Mouse (Mus musculus) adrenal gland, adult (tissue): Measurements from ENCODE around the gene Chst8.

Experiments
- DNase-seq, 2 experiments: peaks; one replicate each; pipeline ENCODE4 v3.0.0; 2022 to 2023; ENCODE audit warnings: low spot score in 1 of 2; ENCODE audit not compliant: inconsistent age in 2 of 2

Gene Chst8

DNA sequence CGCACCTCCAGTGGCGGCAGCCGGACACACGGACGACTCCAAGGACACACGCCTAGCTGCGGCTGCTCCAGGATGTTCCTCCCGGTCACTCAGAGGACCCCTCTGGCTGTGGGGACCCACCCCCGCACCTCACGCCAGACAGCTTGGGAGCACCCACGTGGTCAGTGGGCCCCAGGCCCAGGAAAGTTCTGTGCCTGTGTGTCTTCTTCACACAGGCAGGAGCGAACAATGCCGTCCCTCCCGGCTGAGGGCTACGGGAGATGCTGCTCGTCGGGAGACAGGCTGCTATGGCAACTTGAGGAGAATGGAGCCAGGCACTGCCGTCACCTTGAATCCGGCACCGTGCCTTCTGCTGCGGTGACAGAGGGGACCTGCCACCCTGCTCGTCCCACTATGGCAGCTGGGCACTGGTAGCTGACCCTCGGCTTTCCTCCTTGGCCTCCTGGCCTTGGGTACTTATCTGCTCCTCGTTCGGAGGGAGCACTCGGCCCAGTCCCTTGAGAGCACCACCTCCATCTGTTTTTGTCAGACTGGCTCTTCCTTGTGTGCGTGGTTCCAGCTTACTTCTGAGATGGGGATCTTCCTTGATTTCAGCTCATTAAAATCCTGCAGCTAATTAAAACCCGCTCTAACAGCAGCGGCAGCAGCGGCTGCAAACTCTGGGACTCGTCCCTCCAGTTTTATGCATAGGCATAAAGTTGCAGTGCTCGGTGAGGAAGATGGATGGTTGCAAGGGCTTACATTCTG lies 59.2 kb downstream of the Chst8 start:
- DNase-seq = peak; percentile 18 to 45

DNA sequence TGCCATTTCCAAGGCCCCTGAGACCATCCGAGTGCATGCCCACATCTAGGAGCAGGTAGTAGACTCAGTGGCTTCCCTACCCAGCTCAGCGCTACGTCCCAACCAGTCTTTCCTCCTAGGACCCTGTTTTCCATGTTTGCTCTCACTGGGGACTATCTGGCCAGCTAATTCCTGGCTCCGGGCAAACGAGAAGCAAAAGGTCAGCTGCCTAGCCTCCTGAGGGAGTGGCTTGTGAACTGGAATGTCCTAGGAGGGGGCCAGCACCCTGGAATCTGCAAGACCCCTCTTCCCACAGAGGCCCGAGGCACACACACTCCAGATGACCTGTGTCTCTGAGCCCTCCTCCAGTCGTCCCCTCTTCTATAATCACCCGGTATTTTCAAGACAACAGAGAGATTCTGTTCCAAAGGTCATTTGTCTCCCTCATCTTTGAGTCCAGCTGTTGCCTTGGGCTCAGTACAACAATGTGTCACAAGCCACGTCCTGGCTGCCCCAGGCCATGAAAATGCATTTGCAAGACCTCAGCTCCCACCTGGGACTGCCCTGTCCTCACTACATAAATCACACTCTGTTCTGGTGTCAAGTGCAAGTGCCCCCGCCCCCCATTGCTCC lies 60.3 kb downstream of the Chst8 start:
- peak; percentile 19 to 71 for DNase-seq

DNA sequence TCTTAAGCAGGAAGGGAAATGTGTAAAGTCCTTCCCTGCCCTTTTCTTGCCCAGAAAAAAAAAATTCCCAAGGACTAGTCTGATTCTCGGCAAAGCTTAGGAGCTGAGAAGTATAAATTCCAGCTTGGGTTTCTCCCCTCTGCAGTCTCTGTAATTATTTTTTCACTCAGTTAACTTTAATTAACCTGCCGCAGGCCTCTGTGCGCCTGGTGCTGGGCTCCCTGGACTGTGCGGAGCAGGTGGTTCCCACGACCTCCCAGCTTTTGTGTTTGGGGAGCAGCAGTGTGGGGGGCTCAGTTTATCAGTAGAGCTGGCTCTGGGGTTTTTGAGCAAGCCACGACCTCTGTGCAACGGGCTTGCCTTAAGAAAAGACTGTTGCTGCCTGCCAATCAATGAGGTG lies 62.2 kb downstream of the Chst8 start:
- no peak for DNase-seq

DNA sequence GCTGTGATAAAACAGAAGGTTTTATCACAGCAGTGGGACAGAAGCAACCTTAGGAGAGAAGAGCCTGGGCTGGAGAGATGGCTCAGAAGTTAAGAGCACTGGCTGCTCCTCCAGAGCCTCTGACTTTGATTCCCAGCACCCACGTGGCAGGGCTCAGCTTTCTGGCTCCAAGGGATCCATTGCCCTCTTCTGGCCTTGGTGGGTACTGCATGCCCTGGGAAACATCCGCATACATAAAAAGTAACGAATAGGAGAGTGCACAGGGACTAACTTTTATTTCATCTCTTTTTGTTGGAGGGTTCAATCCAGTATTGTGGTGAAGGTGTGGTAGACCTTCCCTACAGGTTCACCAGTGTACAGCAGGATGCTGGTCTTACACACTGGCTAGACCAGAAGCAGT lies 62.8 kb downstream of the Chst8 start:
- DNase-seq = peak in 1 of 2 experiments; percentile 55

DNA sequence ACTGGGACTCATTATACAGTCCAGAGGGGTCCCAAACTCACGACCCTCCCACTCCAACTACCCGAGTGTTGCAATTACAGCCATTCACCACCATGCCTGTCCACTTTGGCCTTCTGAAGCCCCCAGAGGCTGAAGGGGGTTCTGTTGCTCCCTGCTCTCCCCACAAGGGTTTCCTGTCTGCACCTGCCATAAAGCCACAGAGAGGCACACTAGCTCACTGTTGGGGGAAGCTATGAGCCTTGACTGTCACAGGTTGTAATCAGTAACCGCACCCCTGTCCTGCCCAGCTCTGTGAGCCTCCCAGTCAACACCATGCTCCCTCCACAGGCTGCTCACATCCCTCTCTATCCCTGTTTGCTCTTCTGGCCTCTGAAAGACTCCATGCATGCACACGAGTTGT lies 64.0 kb downstream of the Chst8 start:
- no peak for DNase-seq

DNA sequence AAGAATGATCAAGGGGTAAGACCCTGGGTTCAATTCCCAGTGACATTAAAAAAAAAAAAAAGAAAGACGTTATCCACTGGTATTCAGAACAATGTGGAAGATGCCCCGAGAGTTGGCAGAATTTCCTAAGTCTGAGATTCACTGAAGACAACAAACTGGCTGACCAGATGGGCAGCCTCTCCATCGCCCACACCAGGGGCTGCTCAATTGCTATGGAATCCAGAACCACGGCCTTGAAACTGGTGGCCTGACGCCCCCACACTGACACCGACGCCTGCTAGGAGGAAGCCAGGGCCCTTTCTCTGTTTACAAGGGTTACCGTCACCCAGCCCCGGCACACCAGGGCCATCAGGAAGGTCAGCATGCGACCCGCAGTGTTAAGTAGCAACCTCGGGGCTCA lies 64.8 kb downstream of the Chst8 start:
- DNase-seq = no peak

DNA sequence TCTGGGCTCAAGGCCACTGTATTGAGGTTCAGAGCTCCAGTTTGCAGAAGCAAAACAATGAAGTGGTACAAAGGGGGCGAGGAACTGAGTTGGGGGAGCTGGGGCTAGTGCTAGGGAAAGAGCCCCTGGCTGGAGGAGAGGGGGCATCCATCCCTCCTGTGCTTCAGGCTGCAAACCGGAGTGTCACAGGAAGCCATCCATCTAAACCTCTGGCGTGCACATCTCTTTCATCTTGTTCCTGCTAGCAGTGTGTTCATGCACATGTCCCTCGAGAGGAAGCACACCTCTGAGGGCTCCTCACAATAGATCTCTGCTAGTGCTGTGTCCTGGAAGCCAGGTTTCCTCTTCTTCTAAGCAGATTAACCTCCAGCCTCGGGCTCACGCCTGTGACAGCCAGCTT lies 65.9 kb downstream of the Chst8 start:
- no peak for DNase-seq

DNA sequence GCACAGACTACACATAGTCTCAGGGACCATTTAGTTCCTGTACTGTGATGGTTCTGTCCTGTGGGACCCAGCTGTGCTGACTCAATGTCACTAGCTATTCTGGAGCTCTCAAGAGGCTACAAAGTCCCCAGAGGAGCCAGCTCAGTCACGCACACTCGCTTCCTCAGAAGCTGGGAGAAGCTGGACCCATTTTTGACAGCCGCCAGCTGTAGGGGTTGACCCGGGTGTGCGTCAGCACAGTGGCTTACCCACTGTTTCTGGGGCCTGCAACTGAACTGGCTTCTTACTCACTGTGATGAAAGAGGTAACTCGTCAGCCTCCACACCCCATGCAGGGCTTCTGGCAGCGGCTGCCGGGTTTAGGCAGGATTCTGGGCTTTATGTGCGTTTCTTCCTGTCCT lies 66.3 kb downstream of the Chst8 start:
- DNase-seq = peak in 1 of 2 experiments; percentile 82

DNA sequence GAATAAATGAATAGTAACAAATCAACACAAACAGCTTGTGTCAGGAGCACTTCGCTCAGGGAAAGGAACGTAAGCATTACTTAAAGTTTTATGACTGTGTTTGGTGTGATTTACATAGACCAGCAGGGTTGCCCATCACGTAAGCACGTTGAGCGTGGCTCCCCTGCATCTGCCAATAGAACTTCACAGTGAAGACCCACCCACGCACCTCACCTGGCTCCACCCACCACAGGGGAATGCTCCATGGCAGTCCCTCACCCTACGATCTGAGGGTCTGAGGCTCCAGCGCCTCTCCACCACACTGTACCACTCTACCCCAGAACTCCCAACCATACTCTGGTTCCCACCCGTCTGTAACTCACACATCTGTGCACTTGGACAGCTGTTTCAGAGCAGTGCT lies 67.1 kb downstream of the Chst8 start:
- DNase-seq = no peak

DNA sequence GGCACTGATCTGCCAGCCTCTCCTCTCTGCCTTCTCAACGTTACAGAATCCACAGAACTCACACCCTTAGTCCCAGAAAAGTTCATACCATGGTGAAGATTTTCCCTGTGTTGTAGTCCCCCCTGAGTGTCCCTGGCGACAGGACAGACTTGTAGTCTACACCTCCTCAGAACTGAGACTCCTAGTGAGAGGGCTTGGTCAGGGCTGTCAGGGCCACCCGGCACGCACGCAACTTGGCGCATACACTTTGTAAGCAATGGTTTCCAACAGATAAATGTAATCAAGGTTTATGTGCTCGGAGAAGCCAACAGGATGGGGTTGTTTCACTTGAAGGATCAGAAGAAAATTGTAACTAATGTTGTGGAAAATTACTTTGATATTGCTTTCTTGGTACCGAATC lies 67.5 kb downstream of the Chst8 start:
- DNase-seq = no peak

DNA sequence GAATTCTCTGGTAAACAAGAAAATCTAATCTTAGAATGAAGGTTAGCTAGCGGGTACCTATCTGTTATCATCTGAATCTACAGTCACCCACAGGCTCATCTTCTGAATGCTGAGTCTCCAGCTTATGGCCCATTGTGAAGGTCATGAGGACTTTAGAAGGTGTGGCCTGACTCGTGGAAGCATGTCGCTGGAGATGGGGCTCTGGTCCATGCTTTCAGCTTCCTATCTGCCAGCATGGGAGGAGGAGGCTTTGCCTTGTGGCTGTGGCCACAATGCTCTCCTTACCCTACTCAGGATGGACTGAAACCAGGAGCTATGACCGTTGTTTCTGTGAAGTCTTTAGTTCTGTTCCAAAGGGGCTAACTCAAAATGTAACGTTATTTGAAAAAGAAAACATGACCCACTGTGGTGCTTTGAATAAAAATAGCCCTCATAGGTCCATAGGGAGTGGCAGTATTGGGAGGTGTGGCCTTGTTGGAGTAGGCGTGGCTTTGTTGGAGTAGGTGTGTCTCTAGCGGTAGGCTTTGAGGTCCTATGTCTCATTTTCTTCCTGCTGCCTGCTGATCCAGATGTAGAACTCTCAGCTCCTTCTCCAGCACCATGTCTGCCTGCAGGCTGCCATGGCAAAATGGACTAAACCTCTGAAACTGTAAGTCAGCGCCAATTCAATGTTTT lies 69.0 kb downstream of the Chst8 start:
- DNase-seq = no peak

DNA sequence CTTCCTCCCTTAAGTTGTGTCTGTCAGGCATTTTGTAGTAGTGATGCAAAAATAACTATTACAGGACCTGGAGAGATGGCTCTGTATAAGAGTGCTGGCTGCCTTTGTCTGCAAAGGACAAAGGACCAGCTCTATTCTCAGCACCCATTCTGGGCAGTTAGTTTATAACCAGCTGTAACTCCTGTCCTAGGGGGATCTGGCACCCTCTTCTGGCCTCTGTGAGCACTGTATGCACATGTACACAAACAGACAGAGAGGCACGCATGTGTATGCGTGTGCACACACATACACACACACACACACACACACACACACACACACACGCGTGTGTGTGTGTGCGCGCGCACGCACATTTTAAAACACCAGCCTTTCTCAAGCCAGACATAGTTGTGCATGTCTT lies 73.1 kb downstream of the Chst8 start:
- DNase-seq = no peak

DNA sequence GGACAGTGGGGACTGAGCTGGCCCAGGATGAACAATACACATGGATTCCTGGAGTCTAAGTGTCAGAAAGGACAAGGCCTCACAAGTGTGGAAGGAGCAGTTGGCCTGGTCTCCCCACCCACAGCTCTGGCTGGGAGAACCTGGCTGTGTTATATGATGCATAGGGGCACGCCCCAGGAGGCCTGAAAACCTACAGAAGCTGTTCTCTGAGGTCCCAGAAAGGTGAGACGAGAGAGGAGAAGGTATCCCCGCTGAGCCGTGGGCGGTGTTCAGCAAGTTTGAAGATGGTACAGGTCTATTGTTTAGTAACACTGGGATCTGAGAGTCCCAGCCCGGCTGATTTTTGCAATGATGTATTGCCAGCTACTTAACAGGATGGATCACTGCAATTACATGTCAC lies 75.3 kb downstream of the Chst8 start:
- DNase-seq = no peak

DNA sequence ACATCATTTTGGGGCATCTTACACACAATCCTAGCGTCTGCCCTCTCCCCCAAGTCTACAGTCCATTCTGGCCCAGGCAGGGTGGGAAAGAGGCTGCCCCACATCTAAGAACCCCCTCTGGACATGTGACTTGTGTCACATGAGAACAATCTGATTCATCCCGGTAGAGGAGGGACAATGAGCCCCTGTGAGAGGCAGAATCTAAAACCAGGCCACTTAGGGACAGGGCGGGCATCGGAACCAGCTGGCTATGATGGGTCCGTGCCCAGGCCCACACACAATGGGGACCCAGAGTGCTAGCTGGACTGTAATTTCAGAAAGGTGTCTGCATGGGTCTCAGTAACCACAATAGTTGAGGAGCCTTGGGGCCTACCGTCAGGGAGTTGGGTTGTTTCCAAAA lies 78.2 kb downstream of the Chst8 start:
- DNase-seq = no peak

DNA sequence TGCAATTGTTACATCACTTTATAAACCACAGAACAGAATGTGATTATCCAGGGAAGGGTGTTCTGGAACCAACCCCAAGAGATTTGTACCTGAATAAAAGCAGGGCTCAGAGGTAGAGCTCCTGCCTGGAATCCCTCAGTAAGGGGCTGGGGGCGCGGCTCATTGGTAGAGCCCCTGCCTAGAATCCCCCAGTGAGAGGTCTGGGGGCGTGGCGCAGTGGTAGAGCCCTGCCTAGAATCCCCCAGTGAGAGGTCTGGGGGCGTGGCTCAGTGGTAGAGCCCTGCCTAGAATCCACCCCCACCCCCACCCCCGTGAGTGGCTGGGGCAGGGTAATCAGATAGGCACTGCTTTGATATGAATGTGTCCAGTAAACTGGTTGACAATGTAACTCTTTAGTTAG lies 83.6 kb downstream of the Chst8 start:
- DNase-seq = no peak

DNA sequence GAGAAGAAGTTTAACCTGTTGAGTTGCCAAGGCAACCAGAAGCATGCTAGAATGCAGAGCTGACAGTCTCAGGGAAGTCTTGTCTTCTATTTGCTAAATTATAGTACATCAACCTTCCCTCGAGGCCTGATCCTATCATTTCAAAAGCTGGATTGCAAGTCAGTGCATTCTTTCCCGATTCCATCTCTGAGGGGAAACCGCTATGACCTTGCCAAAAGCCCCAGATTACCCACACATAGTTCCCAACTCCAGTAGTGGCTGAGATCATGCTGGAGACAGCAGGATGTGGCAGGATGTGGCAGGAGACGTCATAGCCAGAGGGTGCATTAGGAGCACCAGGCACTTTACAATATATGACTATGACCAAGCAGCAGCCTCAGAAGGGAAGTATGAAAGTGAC lies 87.3 kb downstream of the Chst8 start:
- DNase-seq = no peak

DNA sequence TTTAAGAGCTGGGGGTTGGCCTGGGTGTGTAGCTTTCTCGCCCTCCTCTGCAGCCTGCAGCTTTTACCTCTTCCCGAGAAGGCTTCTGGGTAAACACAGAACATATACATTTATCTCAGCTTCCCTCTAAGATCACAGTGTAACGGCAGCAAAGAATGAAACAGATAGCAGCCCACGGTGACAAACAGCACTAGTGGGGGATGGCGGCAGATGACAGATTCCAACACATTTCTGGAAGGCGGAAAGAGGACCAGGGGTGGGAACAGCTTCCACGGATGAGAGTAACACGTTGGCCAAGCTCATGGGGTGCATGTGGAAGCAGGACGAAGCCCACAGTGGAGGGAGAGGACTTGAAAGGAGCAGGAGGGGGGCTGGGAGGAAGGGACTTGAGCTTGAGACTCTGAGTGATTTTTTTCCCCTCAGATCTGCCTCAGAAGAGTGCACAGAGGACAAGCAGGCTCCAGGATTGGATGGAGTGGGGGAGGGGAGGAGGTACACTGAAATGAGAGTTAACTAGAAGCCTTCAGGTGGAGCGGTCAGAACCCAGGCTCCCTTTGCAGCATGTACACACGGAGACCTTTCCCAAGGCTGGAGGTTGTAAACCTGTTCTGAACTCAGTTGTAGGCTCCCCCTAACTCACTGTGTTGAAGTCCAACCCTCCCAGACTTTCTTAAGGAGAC lies 89.8 kb downstream of the Chst8 start:
- DNase-seq = no peak

DNA sequence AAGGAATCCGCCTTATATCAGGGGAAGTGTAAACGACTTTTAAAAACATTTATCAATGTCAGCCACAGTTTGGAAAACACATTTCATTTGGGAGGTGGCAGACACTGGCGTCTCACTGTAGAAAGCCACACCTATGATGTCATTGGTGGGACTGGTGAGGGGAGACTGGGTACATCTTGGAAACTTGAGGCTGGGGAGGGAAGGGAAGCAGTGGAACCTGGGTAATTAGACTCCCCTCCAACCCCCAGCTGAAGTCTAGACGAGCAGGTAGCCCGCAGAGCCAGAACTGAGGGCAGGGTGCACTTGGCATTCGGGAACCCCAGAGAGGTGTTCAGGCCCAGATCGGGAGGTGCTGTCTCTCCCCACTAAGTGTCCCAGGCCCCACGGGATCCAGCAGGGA lies 90.4 kb downstream of the Chst8 start:
- DNase-seq = no peak

DNA sequence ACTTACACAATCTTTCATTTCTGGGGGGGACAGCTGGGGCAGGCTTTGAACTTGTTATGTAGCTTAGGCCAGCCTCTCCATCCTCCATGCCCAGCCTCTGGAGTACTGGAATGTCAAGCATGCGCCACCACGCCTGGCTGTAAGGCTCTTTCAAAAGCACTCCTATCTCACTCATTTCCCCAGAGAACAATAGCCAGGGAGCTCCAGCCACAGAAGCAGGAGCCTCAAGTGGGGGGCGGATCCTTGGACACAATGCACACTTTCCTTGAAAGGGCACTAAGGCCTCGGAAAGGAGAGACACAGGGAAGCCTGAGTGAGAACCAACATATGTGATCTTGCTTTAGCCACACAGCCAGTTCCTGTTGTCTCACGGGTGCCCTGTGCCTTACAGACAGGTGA lies 90.9 kb downstream of the Chst8 start:
- DNase-seq = no peak

DNA sequence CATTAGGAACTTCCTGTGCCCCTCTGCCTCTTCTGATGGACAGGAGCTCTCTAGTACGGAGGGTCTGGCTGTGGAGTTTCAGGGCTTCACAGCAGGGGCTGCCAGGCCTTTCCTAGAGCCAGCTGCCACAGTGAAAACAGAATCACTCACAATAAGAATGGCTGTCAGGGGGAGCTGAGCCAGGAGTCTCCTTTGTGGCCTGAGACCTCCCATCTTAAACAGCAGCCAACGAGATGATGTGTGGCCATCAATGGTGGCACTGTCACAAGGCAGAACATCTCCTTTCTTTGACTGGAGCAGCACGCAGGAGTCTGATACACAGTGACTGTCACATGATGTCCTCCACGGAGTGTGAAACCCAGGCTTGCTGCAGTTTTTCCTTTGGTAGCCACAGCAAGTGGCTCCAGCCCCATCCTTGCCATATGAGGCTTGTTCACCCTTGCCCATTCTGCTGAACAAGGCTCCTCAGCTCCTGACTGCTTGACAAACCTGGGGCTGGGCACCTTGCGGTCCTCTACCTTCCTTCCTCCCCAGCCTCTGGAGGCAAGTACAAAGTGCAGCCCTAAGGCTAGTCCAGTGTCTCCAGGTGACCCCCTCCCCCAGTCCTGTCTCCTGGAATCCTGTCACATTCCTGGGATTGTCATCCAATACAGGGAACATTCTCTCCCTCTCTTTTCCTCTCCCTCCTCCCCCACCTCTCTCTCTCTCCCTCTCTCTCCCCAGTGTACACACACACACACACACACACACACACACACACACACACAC lies 91.4 kb downstream of the Chst8 start:
- no peak for DNase-seq

DNA sequence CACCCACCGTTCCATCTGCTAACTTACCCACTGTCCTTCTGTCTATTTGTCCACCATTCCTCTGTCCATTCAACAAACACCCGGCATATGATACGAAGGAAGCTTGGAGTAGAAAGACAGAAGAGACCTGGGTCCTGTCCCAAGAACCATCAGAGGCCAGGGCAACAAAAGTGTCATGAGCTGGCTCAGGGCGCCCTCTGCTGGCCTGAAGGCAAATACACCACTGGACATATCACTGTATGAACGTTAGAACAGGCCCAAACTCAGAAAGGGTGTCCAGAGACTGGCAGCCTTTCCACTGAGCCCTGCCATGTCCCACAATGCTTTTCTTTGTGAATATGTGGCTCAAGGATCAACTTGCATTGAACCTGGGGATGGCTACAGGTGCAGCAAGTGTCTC lies 92.9 kb downstream of the Chst8 start:
- DNase-seq = peak; percentile 54 to 83
